Mouse (Mus musculus) forebrain, embryonic 10.5 days (tissue): ENCODE results near the gene Lpin1. TPM values are rescaled to one million over a fixed set of nuclear protein-coding genes. Genes with fewer than 3 reads are reported as not detected.

Experiments used
- DNase-seq: peaks from one replicate; pipeline ENCODE4 v3.0.0-alpha.2; 2017; ENCODE audit warnings: low spot score; ENCODE audit errors: extremely low spot score
- H3K27ac ChIP-seq: fragments of 300-500 bp; sonication (generic); 2 replicates; pipeline ENCODE4 v1.5.1; 2016; ENCODE audit warnings: mild to moderate bottlenecking
- H3K27me3 ChIP-seq: fragments of 300-500 bp; sonication (generic); 2 replicates; pipeline ENCODE4 v1.6.1; 2016; ENCODE audit warnings: mild to moderate bottlenecking; ENCODE audit not compliant: poor library complexity, severe bottlenecking
- H3K36me3 ChIP-seq: fragments of 300-500 bp; sonication (generic); replicated peaks from 2 replicates; pipeline ENCODE4 v1.6.1; 2016; ENCODE audit warnings: mild to moderate bottlenecking, moderate library complexity
- H3K4me1 ChIP-seq: fragments of 300-500 bp; sonication (generic); 2 replicates; pipeline ENCODE4 v1.6.1; 2016
- H3K4me3 ChIP-seq: fragments of 300-500 bp; sonication (generic); 2 replicates; pipeline ENCODE4 v1.5.1; 2016; ENCODE audit warnings: mild to moderate bottlenecking, moderate library complexity
- H3K9me3 ChIP-seq: fragments of 300-500 bp; sonication (generic); 2 replicates; pipeline ENCODE4 v1.6.1; 2016; ENCODE audit warnings: mild to moderate bottlenecking, moderate library complexity
- WGBS: fragments of 180-500 bp; shearing (Covaris S2); methylation state at CpG from one replicate; pipeline ENCODE4 v1.1.7; 2016; 5-methylcytosine and 5-hydroxymethylcytosine counted together
- polyA plus RNA-seq: library from polyadenylated mRNA; unstranded; fragments of >200 nt; fragmentation: Nextera tagmentation; extraction: Ambion mirVana; gene quantifications from 2 replicates; pipeline ENCODE4 v1.2.1, GENCODE M21; 2016

Gene Lpin1
- polyA plus RNA-seq: 3.5 and 4.4 TPM in 2 replicates

DNA sequence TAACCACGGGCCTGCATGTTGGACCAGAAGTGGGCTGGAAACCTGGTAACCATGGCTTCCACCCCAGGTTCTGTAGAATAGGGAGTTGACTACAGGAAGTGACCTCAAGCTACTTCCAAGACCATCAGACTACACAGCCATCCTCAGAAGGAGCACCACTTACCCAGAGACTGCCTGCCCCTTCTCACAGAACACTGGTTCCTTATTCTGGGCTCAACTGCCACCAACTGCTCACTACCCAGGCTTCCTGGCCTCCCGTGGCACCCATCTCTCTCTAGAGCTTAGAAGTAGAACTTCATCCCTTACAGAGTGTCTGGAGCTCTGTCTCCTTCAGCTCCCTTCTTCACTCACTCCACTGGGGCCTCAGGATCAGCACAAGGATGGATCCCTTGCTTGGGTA is at the start of gene Lpin1:
Gene Lpin1, minus strand, starts transcription at position 31 of the 400 bp plus-strand sequence.
- Histone ChIP-seq H3K27me3 (no peaks in the 10 kb centered on the region), H3K4me1 (no peaks in the 10 kb centered on the region), H3K36me3 (no peaks in the 10 kb centered on the region), H3K27ac (no peak within 1 kb of the TSS), H3K9me3 (peaks cover 5% of the 10 kb centered on the region; the same call in 1 of the 2 replicates), H3K4me3 (no peak within 1 kb of the TSS)
- WGBS: 85% methylated on average over 2 of the region's 2 CpGs
- no peak for DNase-seq

DNA sequence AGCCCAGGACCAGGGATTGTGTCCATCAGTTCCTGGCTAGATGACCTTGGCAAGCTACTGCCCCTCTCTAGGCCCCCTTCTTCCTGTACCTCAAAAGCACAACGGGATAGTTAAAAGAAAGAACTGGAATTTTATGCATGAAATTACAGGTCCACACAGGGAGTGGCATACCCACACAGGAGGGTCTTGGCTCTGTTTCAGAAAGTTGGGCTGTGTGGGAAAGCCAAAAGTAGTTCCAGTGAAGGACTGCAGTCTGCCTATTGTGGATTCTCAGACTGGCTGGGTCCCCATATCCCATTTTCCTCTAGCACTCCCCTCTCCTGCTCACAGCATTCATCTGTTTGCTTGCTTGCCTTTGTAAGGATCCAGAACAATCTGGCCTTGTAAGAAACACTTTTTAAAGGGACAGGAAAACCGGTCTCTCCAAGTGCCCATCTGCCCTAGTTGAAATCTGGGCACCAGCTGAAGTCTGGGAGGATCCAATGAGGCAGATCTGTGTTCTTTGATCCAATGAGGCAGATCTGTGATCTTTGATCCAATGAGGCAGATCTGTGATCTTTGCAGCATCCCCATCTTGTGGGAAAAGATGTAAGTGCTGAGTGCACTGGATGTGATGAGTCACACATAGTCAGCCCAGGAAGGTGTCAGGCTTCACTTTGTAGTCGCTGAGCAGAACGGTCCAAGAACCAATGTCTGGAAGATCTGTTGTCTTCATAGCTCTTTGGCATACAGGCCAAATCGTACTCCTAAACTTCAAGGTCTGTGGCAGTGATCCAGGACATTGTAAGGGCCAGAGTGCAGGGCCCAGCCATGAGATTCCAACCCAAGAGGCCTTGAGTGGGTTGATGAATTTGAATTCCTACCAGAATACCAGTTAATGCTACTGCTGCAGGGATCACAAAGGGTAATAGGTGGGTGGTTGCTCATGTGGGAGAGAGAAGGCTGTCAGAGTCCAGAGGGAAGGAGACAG is 46.4 kb upstream of the Lpin1 start:
- Histone ChIP-seq H3K4me1 (peaks cover 8% of the 10 kb centered on the region), H3K36me3 (no peaks in the 10 kb centered on the region), H3K27me3 (peaks cover 40% of the 10 kb centered on the region), H3K9me3 (no peaks in the 10 kb centered on the region), H3K27ac (no peak overlapping the region), H3K4me3 (no peak overlapping the region)
- DNase-seq: no peak
- 86% methylated on average over 5 of the region's 5 CpGs for WGBS

DNA sequence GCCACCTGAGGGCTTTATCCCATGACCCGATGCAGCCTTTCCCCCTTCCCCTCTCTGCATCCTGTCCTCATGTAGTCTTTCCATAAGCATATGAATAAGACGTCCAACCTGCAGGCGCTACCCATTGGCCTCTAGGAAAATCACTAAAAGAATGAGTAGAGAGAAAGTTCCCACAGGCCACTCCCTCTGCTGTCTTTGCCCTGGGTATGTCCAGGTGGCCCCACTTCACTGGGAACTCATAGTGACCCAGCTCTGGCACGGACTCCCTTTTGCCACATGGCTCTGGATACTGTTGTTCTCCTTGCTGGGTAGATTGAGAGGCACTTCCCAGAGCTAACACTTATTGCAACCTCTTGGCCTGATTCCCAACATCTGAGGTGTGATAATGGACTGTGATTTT is 44.8 kb upstream of the Lpin1 start:
- H3K27ac ChIP-seq: no peak overlapping the region
- peaks cover 50% of the 10 kb centered on the region for H3K27me3 ChIP-seq
- no peak overlapping the region for H3K4me3 ChIP-seq
- H3K4me1 ChIP-seq: peaks cover 8% of the 10 kb centered on the region
- no peaks in the 10 kb centered on the region for H3K9me3 ChIP-seq
- no peaks in the 10 kb centered on the region for H3K36me3 ChIP-seq
- no peak for DNase-seq
- WGBS: 81% methylated on average over 4 of the region's 4 CpGs

DNA sequence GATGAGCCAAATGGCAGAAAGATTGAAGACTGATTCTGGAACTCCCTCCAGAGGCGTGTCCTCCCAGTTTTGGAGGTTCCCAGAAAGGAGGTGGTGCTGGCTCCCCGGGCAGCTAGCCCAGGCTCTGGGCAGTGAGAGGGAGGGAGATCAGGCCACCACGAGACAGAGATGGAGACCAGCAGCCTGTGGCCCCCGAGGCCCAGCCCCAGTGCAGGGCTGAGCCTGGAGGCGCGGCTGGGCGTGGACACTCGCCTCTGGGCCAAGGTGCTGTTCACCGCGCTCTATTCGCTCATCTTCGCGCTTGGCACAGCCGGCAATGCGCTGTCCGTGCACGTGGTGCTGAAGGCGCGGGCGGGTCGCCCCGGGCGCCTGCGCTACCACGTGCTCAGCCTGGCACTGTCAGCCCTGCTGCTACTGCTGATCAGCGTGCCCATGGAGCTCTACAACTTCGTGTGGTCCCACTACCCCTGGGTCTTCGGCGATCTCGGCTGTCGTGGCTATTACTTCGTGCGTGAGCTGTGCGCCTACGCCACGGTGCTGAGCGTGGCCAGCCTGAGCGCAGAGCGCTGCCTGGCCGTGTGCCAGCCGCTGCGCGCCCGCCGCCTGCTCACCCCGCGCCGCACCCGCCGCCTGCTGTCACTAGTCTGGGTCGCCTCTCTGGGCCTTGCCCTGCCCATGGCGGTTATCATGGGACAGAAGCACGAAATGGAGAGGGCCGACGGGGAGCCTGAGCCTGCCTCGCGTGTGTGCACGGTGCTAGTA is 42.7 kb upstream of the Lpin1 start, which contains the start of gene Ntsr2:
Gene Ntsr2, plus strand, starts transcription at position 51 of the 762 bp plus-strand sequence.
- no peaks in the 10 kb centered on the region for H3K36me3 ChIP-seq
- H3K4me1 ChIP-seq: peaks cover 8% of the 10 kb centered on the region
- H3K9me3 ChIP-seq: no peaks in the 10 kb centered on the region
- H3K27me3 ChIP-seq: peaks cover 50% of the 10 kb centered on the region
- 7% methylated on average over 56 of the region's 58 CpGs for WGBS
- peak within 1 kb of the TSS; percentile 28 for H3K4me3 ChIP-seq
- DNase-seq: peak; percentile 52
- H3K27ac ChIP-seq: no peak within 1 kb of the TSS

DNA sequence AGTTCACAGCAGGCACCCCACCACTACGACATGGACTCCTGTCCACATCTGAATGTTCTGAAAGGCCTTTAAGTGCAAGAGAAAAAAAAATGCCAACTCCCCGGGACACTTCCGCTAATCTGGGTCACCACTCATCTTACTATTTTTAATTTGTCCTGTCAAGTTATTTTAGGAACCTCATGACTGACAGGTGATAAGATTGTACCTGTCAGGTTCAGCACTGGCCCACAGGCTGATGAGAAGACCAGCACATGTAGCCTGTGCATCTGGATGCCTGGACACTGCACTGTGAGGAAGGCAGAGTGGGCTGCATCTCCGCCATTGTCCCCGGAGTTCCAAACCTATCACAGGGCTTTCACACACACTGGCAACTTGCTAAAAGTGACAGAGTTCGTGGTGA is 39.1 kb upstream of the Lpin1 start:
- 87% methylated on average over 6 of the region's 6 CpGs for WGBS
- peaks cover 36% of the 10 kb centered on the region for H3K27me3 ChIP-seq

DNA sequence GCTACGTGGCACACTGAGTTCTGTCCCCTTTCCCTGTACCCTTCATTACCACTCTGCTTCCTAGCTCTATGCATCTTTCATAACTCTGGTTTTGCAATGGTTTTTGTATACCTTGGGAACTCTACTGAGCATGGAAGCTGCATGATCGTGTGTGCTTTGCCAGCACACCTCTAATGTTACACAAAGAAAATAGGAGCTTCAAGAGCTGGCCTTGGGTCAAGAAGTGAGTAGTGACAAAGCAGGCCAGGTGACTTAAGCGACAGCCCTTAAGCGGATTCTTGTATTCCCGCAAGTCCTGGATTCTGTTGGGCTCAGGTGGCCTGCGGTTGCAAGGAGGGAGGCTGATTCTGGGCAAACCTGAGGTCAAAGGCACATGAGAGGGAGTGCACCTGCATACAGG is 37.5 kb upstream of the Lpin1 start:
- Histone ChIP-seq H3K27ac (no peak overlapping the region), H3K9me3 (no peaks in the 10 kb centered on the region), H3K4me3 (no peak overlapping the region), H3K27me3 (peaks cover 20% of the 10 kb centered on the region), H3K36me3 (no peaks in the 10 kb centered on the region), H3K4me1 (peaks cover 26% of the 10 kb centered on the region)
- no peak for DNase-seq
- 89% methylated on average over 6 of the region's 6 CpGs for WGBS

More for the DNA sequence above, 39.1 kb upstream of the Lpin1 start:
- peaks cover 20% of the 10 kb centered on the region for H3K4me1 ChIP-seq
- H3K27ac ChIP-seq: no peak overlapping the region
- no peaks in the 10 kb centered on the region for H3K9me3 ChIP-seq
- no peak overlapping the region for H3K4me3 ChIP-seq
- no peak for DNase-seq
- H3K36me3 ChIP-seq: no peaks in the 10 kb centered on the region

DNA sequence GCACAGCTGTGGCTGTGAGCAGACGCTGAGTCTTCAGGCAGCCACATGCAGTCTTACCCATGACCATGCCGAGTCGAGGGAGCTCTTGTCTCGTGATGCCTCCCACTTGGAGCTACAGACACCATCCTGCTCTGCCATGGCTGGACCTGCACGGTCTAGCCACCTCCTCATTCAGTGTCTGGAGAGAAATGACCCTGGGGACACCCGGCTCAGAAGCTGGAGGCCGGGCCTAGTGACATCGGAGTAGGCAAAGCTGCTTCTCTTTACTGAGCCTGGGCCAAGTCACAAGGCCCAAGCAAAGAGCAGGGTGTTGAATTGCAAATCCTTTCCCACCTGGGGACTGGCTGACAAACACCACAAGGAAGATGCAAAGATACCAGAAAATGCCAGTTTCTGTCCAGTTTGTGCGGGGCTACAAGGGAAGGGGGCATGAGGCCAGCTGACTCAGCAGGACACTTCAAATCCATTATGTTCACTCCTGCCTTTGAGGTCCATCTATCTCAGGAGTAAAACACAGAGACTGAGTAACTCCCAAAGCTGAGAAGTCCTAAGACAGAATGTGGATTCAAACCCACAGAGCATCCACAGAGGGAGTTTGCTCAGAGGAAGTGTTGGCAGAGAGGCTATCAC is 36.1 kb upstream of the Lpin1 start:
- Histone ChIP-seq H3K4me3 (no peak overlapping the region), H3K9me3 (no peaks in the 10 kb centered on the region), H3K4me1 (peaks cover 25% of the 10 kb centered on the region), H3K27ac (no peak overlapping the region), H3K36me3 (no peaks in the 10 kb centered on the region), H3K27me3 (peaks cover 7% of the 10 kb centered on the region)
- WGBS: 51% methylated on average over 9 of the region's 9 CpGs
- DNase-seq: no peak

DNA sequence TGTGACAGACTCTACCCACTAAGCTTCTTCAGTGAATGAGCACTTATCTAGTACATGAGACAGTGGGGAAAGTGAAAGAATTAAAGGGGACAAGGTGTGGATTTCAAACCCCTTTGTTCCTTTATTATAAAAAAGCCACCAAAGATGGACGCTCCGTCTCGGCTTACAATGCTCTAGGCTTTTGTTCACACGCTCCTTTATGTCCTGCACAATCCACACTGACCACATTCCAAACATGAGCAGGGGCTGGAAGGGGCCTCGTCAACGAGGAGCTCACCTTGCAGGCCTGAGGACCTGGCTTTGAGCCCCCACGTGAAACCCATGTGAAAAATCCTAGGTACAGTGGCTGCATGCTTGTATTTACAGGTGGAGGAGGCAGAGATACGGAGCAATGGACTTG is 33.9 kb upstream of the Lpin1 start:
- no peak for DNase-seq
- Histone ChIP-seq H3K9me3 (no peaks in the 10 kb centered on the region), H3K27me3 (no peaks in the 10 kb centered on the region; the same call in 1 of the 2 replicates), H3K36me3 (no peaks in the 10 kb centered on the region), H3K4me1 (peaks cover 25% of the 10 kb centered on the region), H3K27ac (peak overlapping the region; percentile 71), H3K4me3 (no peak overlapping the region)
- 35% methylated on average over 8 of the region's 8 CpGs for WGBS

DNA sequence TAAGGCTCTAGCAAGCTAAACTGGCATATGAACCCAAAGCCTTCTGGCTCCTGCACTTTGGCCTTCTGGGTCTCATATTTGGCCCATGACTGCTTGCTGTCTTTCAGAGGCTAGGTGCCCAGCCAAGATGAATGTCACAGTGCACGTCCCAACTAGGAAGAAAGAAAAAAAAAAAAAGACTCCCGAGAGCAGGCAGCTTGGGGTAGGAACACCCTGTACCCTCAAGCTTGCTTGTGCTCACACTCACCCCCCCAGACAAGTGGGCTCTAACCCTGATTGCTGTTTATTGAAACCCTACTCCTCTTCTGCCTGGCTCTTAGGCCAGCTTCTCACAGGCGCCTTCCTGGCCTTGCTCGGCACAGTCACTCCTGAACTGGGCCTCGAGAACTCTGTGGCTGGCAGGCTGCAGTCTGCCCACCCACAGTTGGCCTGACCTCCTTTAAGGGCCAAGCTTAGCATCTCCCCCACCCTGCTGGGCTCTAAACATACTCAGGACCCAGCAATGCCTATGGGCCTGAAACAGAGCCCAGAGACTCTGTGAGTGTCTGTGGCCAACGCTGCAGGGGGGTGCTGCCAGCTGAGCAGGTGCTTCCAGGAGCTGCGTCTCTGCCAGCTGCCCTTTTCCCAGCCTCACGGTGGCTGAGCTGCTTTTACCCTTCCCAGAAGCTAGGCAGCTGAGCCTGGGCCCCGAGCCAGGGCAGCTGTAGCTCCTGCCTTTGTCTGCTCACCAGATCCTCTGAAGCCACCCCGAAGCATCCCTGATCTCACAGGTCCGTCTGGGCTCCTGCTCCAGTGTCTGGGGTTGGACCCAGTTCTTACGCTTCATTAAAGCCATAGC is 33.0 kb upstream of the Lpin1 start:
- no peak overlapping the region for H3K4me3 ChIP-seq
- no peaks in the 10 kb centered on the region for H3K36me3 ChIP-seq
- H3K9me3 ChIP-seq: no peaks in the 10 kb centered on the region
- WGBS: 58% methylated on average over 12 of the region's 12 CpGs
- peaks cover 25% of the 10 kb centered on the region for H3K4me1 ChIP-seq
- H3K27ac ChIP-seq: peak overlapping the region; percentile 71
- H3K27me3 ChIP-seq: no peaks in the 10 kb centered on the region; the same call in 1 of the 2 replicates
- no peak for DNase-seq

DNA sequence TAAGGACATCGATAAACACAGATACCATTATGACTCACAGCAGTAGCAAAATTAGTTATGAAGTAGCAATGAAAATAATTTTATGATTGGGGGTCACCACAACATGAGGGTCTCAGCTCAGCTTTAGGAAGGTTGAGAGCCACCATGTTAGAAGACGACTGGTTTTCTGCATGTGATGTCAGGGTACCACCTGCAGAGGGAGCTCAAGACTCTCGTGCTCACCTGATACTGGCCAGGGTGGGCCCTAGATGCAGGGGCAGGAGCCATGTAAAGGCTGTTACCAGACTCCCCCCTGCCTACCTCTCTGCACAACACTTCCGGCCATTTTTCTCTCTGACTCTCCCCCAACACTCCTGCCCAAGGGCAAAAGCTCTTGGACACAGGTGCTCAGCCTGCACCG is 31.2 kb upstream of the Lpin1 start:
- Histone ChIP-seq H3K36me3 (no peaks in the 10 kb centered on the region), H3K27me3 (no peaks in the 10 kb centered on the region; the same call in 1 of the 2 replicates), H3K4me1 (peaks cover 22% of the 10 kb centered on the region), H3K9me3 (no peaks in the 10 kb centered on the region), H3K27ac (no peak overlapping the region), H3K4me3 (no peak overlapping the region)
- no peak for DNase-seq
- WGBS: 62% methylated on average over 5 of the region's 5 CpGs

DNA sequence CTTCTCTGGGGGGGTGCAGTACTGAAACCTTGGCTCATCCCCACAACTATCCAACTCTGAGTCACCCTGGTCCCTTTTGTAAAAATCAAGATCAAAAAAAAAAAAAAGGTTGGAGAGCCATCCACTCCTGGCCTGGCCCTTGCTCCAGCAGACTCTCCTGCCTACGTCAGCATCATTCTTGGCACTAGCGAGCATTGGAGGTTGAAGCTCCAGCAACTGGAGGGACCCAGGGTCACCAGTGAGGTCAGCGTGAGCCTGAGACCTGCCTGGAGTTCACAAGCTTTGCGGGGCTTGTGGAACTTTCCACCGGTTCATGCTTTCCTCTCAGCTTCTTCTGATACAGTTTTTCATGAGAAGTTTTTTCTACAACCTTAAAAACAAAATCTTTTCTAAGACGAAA is 29.3 kb upstream of the Lpin1 start:
- Histone ChIP-seq H3K36me3 (no peaks in the 10 kb centered on the region), H3K4me3 (no peak overlapping the region), H3K4me1 (peaks cover 16% of the 10 kb centered on the region), H3K27ac (no peak overlapping the region), H3K27me3 (no peaks in the 10 kb centered on the region), H3K9me3 (no peaks in the 10 kb centered on the region)
- 85% methylated on average over 6 of the region's 6 CpGs for WGBS
- DNase-seq: no peak
